Mouse (Mus musculus) lung, adult 18-20 months (tissue): ENCODE measurements around the gene Sgpp1.
"Not testable (repeated sequence)": the region's sequence is repeated elsewhere in the genome, so short reads cannot be mapped to it uniquely, and the experiment has no call there.

ENCODE experiments used
- DNase-seq, 2 experiments: peaks; one replicate each; pipeline ENCODE4 v3.0.0; 2022; ENCODE audit warnings: mixed read lengths in 2 of 2

Gene Sgpp1

DNA sequence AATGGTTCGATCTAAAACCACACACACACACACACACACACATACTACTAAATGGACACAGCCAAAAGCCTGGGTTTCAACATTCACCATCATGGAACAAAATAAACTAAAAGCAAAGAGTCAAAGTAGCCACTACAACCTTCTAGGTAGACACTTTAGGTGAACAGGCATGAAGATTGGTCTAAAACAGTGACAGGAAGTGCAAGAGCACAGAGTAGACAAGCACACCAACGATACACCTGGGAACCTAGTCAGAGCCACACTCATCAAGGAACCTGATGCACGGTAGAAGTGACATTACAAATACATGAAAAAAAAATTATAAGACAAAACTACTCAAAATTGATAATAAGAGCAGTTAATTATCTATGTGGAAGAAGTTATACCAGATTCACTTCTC is 4.0 kb downstream of the Sgpp1 start:
- DNase-seq: no peak

DNA sequence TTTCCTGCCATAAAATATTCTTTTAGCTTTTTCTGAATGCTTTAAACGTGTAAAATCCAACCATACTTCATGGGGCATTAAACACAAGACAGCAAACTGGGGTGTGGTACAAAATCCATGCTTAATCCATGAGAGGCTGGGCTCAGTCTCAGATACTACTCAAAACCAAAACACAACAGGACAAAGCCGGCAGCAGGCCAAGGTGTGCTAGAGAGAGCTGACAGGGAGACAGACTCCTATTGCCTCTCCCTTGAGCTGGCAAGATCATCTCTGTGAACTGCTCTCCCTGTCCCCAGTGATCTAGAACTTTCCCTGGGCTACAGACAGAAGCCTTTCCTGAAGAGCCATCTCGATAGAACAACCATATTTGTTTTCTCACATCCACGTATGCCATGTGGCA is 5.1 kb downstream of the Sgpp1 start:
- no peak for DNase-seq

DNA sequence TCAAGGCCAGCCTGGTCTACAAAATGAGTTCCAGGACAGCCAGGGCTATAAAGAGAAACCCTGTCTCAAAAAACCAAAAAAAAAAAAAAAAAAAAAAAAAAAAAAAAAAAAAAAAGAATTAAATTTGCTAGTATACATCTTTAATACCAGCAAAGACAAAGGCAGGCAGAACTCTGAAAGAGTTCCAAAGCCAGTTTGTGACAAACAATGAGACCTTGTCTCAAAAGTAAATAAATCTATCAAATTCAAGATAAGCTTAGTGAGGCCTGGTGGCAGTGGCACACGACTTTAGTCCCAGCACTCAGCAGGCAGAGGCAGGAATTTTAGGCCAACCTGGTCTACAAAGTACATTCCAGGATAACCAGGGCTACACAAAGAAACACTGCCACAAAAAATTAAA is 5.7 kb downstream of the Sgpp1 start:
- no peak for DNase-seq

DNA sequence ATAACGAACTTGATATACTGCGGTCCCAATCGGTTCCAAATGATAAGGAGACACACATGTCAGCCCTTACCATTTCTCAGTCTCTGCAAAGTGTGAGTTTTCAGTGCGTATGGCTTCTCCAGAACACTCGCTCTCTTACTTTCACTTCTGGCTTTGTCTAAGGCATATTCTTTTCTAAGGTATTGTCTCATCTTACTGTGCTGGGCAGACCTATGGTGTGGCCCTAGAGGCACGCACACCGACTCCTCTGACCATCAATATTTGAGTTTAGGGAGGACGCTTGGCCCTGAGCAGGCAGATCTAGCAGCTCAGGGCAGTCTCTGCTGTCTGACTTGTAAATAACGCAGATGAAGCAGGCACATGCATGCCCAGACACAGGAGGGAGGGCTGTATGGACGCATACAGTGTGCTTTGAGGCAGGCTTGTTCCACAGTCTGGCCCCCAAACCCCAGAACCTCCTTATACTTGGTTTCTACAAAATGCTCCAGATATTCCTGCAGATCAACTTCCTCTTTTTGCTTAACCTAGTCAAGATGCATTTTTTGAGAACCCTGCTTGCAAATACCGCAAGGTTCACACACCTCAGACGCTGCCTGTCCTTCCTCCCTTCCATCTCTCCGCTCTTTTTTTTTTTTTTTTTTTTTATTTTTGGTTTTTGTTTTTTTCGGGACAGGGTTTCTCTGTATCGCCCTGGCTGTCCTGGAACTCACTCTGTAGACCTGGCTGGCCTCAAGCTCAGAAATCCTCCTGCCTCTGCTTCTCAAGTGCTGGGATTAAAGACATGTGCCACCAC is 8.0 kb downstream of the Sgpp1 start:
- no peak for DNase-seq

DNA sequence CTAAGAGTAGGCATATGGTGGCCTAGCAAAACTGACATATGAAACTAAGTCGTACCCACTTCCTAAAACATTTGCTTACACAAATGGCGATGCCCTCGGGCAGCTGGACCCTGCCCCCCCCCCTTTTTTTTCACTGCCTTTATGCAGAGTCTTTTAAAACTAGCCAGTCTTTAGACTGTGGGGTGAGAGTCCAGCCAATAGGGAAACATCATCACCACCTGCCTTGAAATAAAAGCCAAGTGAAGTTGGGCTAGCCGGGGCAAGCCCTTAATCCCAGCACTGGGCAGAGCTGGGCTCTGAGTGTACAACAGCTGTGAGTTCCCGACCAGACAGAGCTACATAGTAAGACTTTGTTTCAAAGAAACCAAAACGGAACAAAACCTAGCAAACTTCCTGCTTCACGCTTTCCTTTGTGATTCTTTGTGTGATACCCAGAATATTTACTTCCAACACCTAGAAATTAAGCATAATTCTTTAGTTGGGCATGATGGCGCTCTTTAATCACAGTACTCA is 9.1 kb downstream of the Sgpp1 start:
- DNase-seq: no peak

DNA sequence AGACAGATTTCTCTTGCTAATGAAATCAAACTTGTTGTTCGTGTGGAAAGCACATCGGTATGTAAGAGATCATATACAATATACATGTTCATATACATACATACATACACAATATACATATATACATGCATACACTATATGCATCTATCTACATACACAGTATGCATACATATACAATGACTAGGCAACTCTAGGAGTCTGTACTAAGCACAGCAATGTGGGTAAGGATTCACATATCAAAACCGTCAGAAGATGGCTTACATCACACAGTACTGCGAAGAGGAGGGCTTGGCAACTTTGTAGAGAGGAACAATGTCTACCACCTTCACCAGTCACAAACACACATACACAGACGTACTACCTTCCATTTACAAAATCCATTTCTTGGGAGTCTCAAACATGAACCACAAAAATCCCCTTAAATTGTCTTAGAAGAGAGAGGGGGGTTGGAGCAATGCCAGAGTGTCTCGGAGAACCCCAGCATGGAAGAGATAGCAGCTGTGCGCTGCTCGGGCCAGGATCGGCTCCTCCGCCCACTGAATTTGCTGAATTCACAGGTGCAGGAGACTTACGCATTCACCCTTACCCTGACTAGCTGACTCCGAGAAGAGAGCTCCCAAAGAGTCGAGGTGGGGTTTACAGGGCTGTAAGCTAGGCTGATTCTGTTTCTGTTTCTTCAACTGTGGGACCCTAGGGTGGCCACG is 10.8 kb downstream of the Sgpp1 start:
- no peak for DNase-seq

DNA sequence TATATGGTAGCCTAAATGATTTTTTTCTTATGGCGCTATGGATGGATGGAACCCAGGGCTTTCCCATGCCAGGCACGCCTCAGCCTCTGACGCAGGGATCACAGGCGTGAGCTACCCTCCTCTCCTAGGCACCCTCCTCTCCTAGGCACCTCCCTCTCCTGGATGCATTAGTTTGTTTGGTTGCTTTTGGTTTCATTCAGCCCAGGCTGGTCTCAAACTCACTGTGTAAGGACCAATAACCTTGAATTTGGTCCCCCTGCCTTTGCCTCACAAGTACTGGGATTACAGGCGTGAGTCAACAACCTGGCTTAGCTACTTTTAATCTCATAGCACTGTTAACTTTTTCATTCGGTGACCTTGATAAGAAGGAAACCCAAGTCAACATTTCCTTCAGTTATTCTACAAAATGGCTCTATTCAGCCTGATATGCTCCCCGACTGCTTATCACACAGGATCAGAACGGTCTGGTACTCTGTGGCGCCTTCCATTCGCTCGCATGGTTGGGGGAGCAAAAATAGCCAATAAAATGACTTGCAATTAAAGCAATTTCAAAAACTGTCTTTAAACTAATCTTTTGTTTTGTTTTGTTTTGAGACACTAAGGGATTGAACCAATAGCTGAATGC is 11.6 kb downstream of the Sgpp1 start:
- no peak for DNase-seq

DNA sequence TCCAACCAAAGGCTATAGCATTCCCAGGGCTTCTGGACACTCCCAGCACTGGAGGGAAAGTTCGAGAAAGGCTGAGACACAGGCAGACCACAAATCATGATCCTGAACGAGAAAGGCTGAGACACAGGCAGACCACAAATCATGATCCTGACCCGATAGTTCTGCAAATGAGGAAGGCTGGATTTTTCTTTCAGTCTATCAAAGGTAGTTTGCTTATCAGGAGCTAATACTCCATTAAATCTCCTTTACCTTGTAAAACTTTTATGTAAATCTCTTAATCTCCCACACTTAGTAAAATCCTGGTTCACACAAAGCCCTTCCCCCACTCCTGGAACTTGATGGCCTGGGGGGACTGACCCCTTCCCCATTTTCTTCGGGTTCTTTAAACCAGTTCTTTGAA is 13.6 kb downstream of the Sgpp1 start:
- no peak for DNase-seq

DNA sequence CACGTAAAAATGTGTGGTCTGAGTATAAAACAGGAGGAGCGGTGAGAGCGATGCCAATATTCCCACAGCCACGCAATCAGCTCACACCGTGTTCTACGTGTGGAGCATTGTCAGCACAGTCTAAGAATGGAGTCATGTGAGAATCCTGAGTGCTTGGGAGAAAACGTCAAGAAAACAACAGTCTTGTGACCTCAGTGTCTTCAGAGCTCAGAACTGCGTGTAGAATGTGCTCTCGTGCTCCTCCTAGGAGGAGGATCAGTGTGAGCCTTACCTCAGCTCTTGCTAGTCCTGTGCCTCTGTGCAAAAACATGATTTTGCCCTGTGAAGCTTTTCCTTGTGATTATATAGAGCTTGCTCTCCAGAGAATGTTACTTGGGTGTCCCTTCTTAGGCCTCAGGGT is 14.5 kb downstream of the Sgpp1 start:
- DNase-seq: no peak

DNA sequence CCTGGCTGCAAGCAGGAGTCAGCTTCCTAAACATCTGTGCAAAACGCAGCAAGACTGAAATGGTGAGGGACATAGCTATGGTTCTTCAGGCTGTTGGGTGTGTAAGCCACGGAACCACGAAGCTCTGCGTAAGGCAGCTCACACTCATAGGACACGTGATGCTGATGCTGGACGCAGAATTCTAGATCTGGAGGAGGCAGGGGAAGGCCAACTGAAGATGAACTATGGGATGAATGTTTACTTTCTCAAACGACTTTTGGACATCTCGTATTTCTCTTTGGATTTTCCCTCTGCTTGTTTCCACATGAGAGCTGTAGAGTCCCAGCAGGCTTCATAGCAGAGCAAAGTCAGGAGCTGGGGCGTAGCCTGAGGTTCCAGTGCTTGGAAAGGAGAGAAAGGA is 21.9 kb downstream of the Sgpp1 start:
- no peak for DNase-seq

DNA sequence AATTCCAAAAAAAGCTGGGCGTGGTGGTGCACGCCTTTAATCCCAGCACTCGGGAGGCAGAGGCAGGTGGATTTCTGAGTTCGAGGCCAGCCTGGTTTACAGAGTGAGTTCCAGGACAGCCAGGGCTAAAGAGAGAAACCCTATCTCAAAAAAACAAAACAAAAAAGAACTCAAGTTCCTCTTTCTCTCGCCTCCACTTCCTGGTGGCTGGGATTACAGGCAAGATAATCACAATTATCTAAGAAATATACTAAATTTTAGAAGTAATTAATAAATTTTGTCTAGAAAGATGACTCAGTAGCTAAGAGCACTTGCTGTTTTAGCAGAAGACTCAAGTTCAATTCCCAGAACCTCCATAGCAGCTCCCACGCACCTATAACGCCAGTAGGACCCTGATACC is 22.6 kb downstream of the Sgpp1 start:
- not testable (repeated sequence) for DNase-seq

DNA sequence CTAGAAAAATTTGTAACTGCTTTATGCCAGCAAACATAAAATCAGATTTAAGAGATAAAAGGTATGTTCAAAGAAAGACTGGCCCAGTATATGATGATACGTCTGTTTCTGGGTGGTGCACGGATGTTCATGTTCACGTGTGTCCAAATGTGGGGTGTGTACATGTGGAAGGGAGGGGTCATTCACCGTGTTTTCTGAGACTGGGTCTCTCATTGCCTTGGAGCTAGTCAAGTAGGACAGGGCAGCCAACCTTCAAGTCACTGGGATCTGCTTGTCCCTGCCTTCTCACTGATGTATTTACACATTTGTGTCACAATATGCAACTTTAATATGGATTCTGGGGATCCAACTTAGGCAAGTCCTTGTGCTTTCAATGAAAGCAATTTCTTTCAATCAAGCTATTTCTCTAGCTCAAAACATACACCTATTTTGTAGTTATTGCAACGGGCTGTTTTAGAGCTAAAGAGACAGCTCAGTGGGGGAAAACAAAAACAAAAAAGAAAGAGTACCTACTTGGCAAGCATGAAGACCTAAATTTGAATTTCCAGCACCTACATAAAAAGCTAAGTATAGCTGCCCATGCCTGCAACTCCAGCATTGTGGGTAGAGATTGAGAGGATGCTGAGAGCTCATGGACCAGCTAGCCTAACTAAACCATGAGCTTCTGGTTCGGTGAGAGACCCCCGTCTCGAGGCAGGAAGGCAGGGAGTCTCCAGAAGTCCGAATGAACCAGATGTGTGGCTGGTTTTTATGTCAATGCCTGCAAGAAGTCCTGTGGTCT is 24.7 kb downstream of the Sgpp1 start:
- DNase-seq: no peak

DNA sequence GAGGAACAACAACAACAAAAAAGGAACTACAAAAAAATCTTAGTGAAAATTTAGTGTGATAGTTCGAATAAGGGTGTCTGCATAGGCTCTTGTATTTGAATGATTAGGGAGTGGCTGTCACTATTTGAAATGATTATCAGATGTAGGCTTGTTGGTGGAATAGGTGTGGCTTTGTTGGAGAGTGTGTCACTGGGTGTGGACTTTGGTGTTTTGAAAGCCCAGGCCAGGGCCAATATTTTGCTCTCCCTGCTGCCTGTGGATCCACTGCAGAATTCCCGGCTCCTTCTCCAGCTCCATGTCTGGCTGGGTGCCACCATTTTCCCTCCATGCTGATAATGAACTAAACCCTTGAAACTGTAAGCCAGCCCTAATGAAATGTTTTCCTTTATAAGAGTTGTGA is 26.0 kb downstream of the Sgpp1 start:
- no peak for DNase-seq

DNA sequence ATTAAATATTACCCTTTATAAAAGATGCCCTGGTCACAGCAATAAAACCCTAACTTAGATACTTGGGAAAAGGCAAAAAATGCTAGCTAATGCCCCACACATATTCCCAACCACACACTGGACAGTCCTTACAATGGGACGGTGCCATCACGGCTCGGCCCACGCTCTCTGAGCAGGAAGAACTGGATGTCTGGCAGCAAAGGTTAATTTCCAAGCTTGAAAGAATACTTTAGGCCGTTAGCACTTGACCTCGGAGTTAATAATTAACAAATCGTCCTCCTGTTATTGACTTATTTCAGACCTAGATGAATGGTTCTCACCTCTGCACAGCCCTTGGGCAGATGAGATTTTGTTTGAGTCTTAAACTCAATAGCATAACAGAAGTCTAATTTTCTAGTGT is 28.9 kb downstream of the Sgpp1 start:
- DNase-seq: no peak

DNA sequence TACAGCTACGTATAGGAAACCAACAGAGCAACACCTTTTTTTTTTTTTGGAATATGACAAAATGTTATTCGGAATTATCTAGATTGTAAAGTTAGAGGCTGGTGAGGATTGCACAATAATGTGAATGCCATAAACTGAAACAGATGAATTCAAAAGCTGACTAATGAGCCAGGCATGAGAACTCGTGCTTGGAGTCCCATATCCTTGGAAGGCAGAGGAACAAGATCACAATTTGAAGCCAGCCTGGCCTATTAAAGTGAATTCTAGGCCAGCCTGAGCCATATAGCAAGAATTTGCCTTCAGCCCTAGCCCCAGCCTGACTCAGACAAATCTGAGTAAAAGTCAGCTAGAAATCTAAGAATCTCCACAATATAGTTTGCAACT is 32.8 kb downstream of the Sgpp1 start:
- DNase-seq: no peak

DNA sequence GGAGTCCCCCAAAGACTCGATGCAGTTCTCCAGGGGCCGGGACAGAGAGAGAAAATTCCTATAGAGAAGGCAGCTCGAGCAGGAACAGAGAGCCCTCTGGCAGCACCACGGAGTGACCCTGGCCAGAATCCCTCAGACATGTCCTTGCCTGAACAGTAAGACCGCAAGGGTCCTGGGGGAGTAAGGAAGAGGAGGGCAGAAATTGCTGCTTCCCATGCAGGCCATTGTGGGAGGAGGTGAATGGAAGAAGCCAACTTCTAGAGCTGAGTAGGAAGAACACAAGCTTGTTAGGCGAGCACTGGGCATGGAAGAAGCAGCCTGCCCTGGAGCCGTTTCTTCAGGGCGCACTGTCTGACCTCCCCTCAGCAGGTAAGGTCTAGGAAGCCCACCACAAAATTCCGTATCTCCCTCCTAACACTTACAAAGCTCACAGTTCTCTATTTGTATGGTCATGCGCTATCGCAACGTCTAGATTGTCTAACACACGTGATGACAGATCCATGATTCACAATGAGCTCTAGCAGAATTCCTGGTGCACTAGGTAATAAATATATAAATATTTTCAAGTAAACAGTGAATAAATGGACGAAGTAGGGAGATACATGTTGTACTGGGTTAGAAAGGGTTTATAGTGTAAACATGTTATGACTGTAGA is 33.3 kb downstream of the Sgpp1 start:
- no peak for DNase-seq

DNA sequence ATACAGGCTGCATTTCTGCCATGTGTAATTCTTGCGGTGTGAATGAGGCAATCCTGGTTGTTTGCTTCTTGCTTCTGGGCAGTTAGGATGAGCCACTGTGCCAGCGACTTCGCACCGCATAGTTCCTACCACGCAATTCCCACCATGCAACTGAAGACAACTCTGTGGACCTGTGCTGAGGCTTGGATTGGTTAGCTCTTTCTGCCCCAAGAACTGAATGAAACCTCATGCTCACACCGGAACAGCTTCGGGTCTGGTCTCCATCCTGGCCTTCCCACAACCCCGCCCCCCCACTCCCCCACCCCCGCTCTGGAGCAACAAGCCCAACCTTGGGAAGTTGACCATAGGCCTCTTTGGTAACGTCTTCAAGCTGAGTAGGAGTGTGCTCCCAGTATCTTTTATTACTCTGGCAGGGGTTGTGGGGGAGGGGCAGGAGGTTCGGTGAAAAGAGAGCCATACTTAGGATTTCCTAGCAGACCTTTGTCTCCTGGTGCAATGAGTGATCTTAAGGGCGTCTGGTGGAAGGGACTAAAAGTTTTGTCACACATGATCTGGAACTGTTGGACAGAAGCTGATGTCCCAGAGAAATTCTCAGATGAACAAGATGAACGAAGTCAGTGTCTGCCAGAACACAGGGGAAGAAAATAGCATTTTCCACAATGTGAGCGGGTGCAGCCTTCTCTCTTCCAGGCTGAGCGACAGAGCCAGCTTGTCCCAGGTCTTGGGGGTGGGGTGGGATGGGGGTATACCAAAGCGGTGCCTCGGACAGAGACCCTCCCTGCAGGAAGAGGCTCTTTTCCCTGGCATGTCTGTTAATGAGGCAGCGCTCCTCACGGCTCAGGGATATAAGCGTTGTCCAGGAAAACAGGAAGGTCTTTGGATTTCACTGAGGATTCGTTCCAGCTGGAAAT is 34.1 kb downstream of the Sgpp1 start:
- no peak for DNase-seq

DNA sequence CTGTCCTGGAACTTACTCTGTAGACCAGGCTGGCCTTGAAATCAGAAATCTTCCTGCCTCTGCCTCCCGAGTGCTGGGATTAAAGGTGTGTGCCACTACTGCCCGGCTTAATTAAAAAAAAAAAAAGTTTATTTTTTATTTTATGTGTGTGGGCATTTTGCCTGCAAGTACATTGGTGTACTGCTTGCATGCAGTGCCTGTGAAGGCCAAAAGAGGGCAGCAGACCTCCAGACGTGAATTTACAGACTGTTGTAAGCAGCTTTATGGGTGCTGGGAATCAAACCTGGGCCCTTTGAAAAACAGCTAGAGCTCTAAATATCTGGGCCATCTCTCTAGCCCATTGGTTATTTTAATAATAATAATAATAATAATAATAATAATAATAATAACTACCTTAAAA is 36.8 kb downstream of the Sgpp1 start:
- no peak for DNase-seq

DNA sequence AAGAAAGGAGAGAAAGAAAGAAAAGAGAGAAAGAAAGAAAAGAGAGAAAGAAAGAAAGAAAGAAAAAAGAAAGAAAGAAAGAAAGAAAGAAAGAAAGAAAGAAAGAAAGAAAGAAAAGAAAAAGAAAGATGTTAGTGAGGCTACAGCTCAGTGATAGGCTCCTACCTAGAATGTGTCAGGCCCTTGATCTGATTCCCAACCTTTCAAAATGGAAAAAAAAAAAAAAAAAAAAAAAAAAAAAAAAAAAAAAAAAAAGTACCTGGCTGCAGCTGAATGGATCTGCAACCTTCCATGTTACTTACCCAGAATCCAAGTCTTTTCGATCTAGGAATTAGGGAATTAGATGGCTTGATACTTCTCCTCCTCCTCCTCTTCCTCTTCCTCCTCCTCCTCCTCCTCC is 39.7 kb downstream of the Sgpp1 start:
- DNase-seq: not testable (repeated sequence)

DNA sequence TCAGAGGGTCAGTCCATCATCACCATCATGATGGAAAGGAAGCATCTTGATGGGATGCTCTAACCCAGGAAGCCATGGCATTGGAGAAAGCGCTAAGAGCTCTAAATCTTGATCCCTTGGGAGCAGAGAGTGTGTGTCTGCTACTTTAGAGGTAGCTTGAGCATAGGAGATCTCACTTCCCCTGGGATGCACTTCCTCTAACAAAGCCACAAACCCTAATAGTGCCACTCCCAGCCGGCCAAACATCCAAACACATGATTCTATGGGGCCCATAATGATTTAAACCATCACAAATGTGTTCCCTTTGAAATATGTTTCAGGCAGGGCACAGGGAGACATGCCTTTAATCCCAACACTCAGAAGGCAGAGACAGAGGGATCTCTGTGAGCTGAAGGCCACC is 46.5 kb downstream of the Sgpp1 start:
- DNase-seq: no peak

DNA sequence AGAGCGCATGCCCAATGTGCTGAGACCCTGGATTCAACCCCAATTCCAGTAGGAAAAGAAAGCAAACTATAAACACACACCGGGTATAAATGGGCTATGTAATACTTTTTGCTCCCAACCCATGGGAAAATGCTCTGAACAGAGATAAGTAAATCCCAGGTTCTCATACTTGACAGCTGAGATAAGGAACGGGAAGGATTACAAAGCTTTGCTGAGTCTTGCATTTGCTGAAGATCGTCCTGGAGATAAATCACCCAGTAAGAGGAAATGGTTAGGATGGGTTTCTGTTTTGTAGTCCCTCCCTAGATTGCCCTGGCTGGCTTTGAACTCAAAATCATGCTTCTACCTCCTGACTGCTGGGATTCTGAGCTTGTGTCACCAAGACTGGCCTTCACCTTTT is 48.2 kb downstream of the Sgpp1 start:
- DNase-seq: no peak

DNA sequence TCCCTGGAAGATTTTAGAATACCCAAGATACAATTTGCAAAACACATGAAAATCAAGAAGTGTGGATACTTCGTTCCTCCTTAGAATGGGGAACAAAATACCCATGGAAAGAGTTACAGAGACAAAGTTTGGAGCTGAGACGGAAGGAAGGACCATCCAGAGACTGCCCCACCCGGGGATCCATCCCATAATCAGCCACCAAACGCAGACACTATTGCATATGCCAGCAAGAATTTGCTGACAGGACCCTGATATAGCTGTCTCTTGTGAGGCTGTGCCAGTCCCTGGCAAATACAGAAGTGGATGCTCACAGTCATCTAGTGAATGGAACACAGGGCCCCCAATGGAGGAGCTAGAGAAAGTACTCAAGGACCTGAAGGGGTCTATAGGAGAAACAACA is 51.5 kb downstream of the Sgpp1 start:
- not testable (repeated sequence) for DNase-seq
